ENCODE assay signal across 8 mouse cellular contexts in the genomic region with DNA sequence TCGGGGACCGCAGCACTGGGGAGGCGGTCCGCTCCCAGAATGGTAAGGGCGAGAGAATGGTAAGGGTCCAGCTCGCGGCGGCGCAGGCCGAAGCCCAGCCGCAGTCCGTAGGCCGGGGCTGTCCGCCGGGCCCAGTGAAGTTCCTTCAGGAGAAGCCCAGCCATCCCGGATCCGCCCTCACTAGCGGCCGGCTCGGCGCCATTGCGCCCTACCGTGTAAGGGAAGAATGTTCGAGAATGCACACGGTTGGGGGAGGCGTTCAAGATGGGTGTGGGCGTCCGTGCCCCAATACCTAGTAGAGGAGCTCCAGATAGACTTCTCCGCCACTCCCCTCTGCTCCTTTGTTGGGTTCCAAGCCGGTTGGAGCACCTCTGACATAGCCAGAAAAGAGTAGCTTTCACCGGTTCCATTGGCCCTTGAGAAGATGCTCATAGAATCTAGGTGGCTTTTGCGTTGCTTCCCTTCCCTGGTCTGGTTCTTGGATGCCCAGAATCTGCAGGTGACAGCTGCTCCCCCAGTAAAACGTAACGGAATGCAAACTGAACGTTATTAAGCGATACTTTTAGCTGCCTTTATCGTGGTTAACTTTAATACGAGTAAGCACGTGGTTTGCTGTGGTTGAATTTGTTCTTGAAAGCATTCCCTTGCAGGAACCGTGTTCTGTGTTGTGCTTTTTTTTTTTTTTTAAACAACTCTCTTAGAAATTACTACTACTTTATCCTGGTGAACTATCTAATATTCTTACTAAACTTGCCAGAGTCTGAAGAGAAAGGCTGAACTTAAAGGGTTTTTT. TPM values are rescaled to one million over a fixed set of nuclear protein-coding genes. Genes with fewer than 3 reads are reported as not detected.
DNase-seq lines count a peak whose midpoint lies in the region; ATAC-seq and TF ChIP-seq lines count a peak whose summit lies in the region.

No protein-coding gene starts in this region.

- in situ Hi-C loops in ES-E14 (cut with MboI; ENCODE audit: low sequenced_read_pairs in 2 of 2, unreplicated experiment in 2 of 2) = no loop called here

- peaks cover 14% of the 10 kb centered on the region for H3K4me1 ChIP-seq in kidney, embryonic 15.5 days
- peaks cover 2% of the 10 kb centered on the region in 2 experiments; a peak in 1 of 4 replicates for H3K4me1 ChIP-seq in ES-E14 (ENCODE audit: control insufficient read depth in 2 of 2, insufficient read depth in 2 of 2, low read length in 2 of 2, poor library complexity in 1 of 2)
- H3K4me1 ChIP-seq in hindbrain, embryonic 12.5 days = peaks cover 11% of the 10 kb centered on the region
- H3K4me1 ChIP-seq in liver, embryonic 15.5 days (replicated peaks) = peaks cover 25% of the 10 kb centered on the region
- H3K4me1 ChIP-seq in neural tube, embryonic 14.5 days (ENCODE audit: control insufficient read depth, insufficient read depth, low read length) = peaks cover 12% of the 10 kb centered on the region; the same call in 1 of the 2 replicates

- peak overlapping the region; percentile 99 for H3K4me3 ChIP-seq in kidney, embryonic 15.5 days (replicated peaks)
- peak overlapping the region; percentile 85 to 90 for H3K4me3 ChIP-seq in ES-E14 (ENCODE audit: insufficient read depth in 1 of 2, low read depth in 1 of 2, low read length in 2 of 2, poor library complexity in 1 of 2, severe bottlenecking in 1 of 2)
- H3K4me3 ChIP-seq in hindbrain, embryonic 12.5 days = peak overlapping the region; percentile 79
- H3K4me3 ChIP-seq in liver, embryonic 15.5 days (replicated peaks) = peak overlapping the region; percentile 98
- peak overlapping the region; percentile 95 for H3K4me3 ChIP-seq in neural tube, embryonic 14.5 days (ENCODE audit: low read depth, low read length)

- peak overlapping the region; percentile 67 for H3K4me2 ChIP-seq in kidney, embryonic 15.5 days
- H3K4me2 ChIP-seq in hindbrain, embryonic 12.5 days (replicated peaks) = peak overlapping the region; percentile 91
- H3K4me2 ChIP-seq in liver, embryonic 15.5 days = peak overlapping the region; percentile 76
- peak overlapping the region; percentile 64 for H3K4me2 ChIP-seq in neural tube, embryonic 14.5 days (ENCODE audit: low read depth, low read length)

- peak; percentile 63 for ATAC-seq in kidney, embryonic 15.5 days (replicated peaks; ENCODE audit: low FRiP score)
- peak; percentile 26 for ATAC-seq in common myeloid progenitor, adult 5-6 weeks (replicated peaks; ENCODE audit: low read depth, poor library complexity, severe bottlenecking)
- peak; percentile 77 for ATAC-seq in hindbrain, embryonic 12.5 days (ENCODE audit: low FRiP score)
- peak; percentile 65 for ATAC-seq in liver, embryonic 15.5 days (ENCODE audit: insufficient read depth)
- ATAC-seq in neural tube, embryonic 14.5 days (ENCODE audit: low read depth) = peak; percentile 42

- DNase-seq in kidney, adult 8-10 months = no peak
- DNase-seq in ES-E14 (ENCODE audit: low read depth, low spot score) = peak; percentile 45
- DNase-seq in cerebellum, adult 11 months = no peak

- no peaks in the 10 kb centered on the region for H3K27me3 ChIP-seq in kidney, embryonic 15.5 days
- no peaks in the 10 kb centered on the region for H3K27me3 ChIP-seq in hindbrain, embryonic 12.5 days
- H3K27me3 ChIP-seq in liver, embryonic 15.5 days = no peaks in the 10 kb centered on the region
- H3K27me3 ChIP-seq in neural tube, embryonic 14.5 days (ENCODE audit: control insufficient read depth, insufficient read depth, low read length) = no peaks in the 10 kb centered on the region

- whole genome bisulfite sequencing in kidney, embryonic 15.5 days = under 1% methylated on average over 40 of the region's 40 CpGs
- WGBS in hindbrain, embryonic 12.5 days = 1% methylated on average over 40 of the region's 40 CpGs
- under 1% methylated on average over 40 of the region's 40 CpGs for WGBS in liver, embryonic 15.5 days (ENCODE audit: insufficient replicate concordance)
- WGBS in neural tube, embryonic 14.5 days = 1% methylated on average over 40 of the region's 40 CpGs

- H3K27ac ChIP-seq in kidney, embryonic 15.5 days = peak overlapping the region; percentile 94
- peak overlapping the region; percentile 85 for H3K27ac ChIP-seq in ES-E14 (ENCODE audit: insufficient read depth, low read depth, low read length, poor library complexity, severe bottlenecking)
- H3K27ac ChIP-seq in hindbrain, embryonic 12.5 days = peak overlapping the region; percentile 90
- H3K27ac ChIP-seq in liver, embryonic 15.5 days (replicated peaks) = peak overlapping the region; percentile 93
- H3K27ac ChIP-seq in neural tube, embryonic 14.5 days (ENCODE audit: low read depth, low read length) = peak overlapping the region; percentile 88

- H3K9me3 ChIP-seq in kidney, embryonic 15.5 days (replicated peaks) = no peaks in the 10 kb centered on the region
- H3K9me3 ChIP-seq in ES-E14 (ENCODE audit: control insufficient read depth, insufficient read depth, low read depth, low read length) = no peaks in the 10 kb centered on the region
- no peaks in the 10 kb centered on the region for H3K9me3 ChIP-seq in hindbrain, embryonic 12.5 days (replicated peaks)
- no peaks in the 10 kb centered on the region for H3K9me3 ChIP-seq in liver, embryonic 15.5 days (replicated peaks)
- no peaks in the 10 kb centered on the region for H3K9me3 ChIP-seq in neural tube, embryonic 14.5 days (ENCODE audit: control insufficient read depth, low read length)

- H3K36me3 ChIP-seq in kidney, embryonic 15.5 days = peaks cover 62% of the 10 kb centered on the region
- peaks cover 38% of the 10 kb centered on the region for H3K36me3 ChIP-seq in ES-E14 (ENCODE audit: control insufficient read depth, insufficient read depth, low read length, poor library complexity, severe bottlenecking)
- peaks cover 51% of the 10 kb centered on the region for H3K36me3 ChIP-seq in hindbrain, embryonic 12.5 days
- peaks cover 62% of the 10 kb centered on the region for H3K36me3 ChIP-seq in liver, embryonic 15.5 days (replicated peaks)
- H3K36me3 ChIP-seq in neural tube, embryonic 14.5 days (ENCODE audit: control insufficient read depth, insufficient read depth, low read length) = peaks cover 42% of the 10 kb centered on the region

- H3K9ac ChIP-seq in kidney, embryonic 15.5 days = peak overlapping the region; percentile 98
- H3K9ac ChIP-seq in ES-E14 (ENCODE audit: insufficient read depth, low read depth, low read length, poor library complexity, severe bottlenecking) = peak overlapping the region; percentile 96
- H3K9ac ChIP-seq in hindbrain, embryonic 12.5 days = peak overlapping the region; percentile 96
- peak overlapping the region; percentile 97 for H3K9ac ChIP-seq in liver, embryonic 15.5 days
- H3K9ac ChIP-seq in neural tube, embryonic 14.5 days (replicated peaks; ENCODE audit: low read depth, low read length) = peak overlapping the region; percentile 96

TF ChIP-seq in ES-E14, 5 proteins besides CTCF, POLR2A, EP300 and RAD21:
- no peak for TF ChIP-seq HCFC1 (IDR thresholded peaks at IDR 0.05; ENCODE audit: borderline replicate concordance, insufficient read depth, low read length)
- TF ChIP-seq ZC3H11A (IDR thresholded peaks at IDR 0.05; ENCODE audit: borderline replicate concordance, low read depth, low read length) = no peak
- no peak for TF ChIP-seq ZNF384 (IDR thresholded peaks at IDR 0.05; ENCODE audit: low read depth, low read length)
- no peak for TF ChIP-seq CHD2 (IDR thresholded peaks at IDR 0.05; ENCODE audit: low read depth, low read length)
- TF ChIP-seq MAFK (IDR thresholded peaks at IDR 0.05; ENCODE audit: insufficient read depth, low read depth, low read length) = no peak
TF ChIP-seq in ES-E14: peak in this region for 0.

RNA-seq across cellular contexts. Expression of a gene that starts 0.6 kb away (rescaled TPM):
- polyA plus RNA-seq in kidney, embryonic 15.5 days (2015; fragmentation: Nextera tagmentation; extraction: Ambion mirVana) = 162 and 182 TPM in 2 replicates
- 119 and 147 TPM in 2 replicates for total RNA-seq in ES-E14 (2012; rRNA removed)
- 205 and 229 TPM in 2 replicates for total RNA-seq in common myeloid progenitor, adult 5-6 weeks (2017)
- polyA plus RNA-seq in hindbrain, embryonic 12.5 days (2016; fragmentation: Nextera tagmentation; extraction: Ambion mirVana) = 136 and 148 TPM in 2 replicates
- polyA plus RNA-seq in liver, embryonic 15.5 days (2015; fragmentation: Nextera tagmentation; extraction: Ambion mirVana) = 86.0 and 95.2 TPM in 2 replicates
- polyA plus RNA-seq in neural tube, embryonic 14.5 days (2014; fragmentation: Nextera tagmentation; extraction: Ambion mirVana) = 128 and 133 TPM in 2 replicates

RNA-seq across cellular contexts. Expression of a gene that starts 1.3 kb away (rescaled TPM):
- polyA plus RNA-seq in kidney, embryonic 15.5 days (2015; fragmentation: Nextera tagmentation; extraction: Ambion mirVana) = 424 and 439 TPM in 2 replicates
- total RNA-seq in ES-E14 (2012; rRNA removed) = 414 and 519 TPM in 2 replicates
- total RNA-seq in common myeloid progenitor, adult 5-6 weeks (2017) = 929 and 961 TPM in 2 replicates
- 432 and 477 TPM in 2 replicates for polyA plus RNA-seq in hindbrain, embryonic 12.5 days (2016; fragmentation: Nextera tagmentation; extraction: Ambion mirVana)
- 185 and 211 TPM in 2 replicates for polyA plus RNA-seq in liver, embryonic 15.5 days (2015; fragmentation: Nextera tagmentation; extraction: Ambion mirVana)
- polyA plus RNA-seq in neural tube, embryonic 14.5 days (2014; fragmentation: Nextera tagmentation; extraction: Ambion mirVana) = 375 and 416 TPM in 2 replicates

RNA-seq across cellular contexts. Expression of a gene that starts 6.8 kb away (rescaled TPM):
- 1.5 and 2.5 TPM in 2 replicates for polyA plus RNA-seq in kidney, embryonic 15.5 days (2015; fragmentation: Nextera tagmentation; extraction: Ambion mirVana)
- total RNA-seq in ES-E14 (2012; rRNA removed) = 18.7 and 35.5 TPM in 2 replicates
- total RNA-seq in common myeloid progenitor, adult 5-6 weeks (2017) = not detected in 2 replicates
- polyA plus RNA-seq in hindbrain, embryonic 12.5 days (2016; fragmentation: Nextera tagmentation; extraction: Ambion mirVana) = 1.5 TPM in 2 replicates
- 0.40 and 0.45 TPM in 2 replicates for polyA plus RNA-seq in liver, embryonic 15.5 days (2015; fragmentation: Nextera tagmentation; extraction: Ambion mirVana)
- polyA plus RNA-seq in neural tube, embryonic 14.5 days (2014; fragmentation: Nextera tagmentation; extraction: Ambion mirVana) = 1.6 and 2.0 TPM in 2 replicates

RNA-seq across cellular contexts. Expression of a gene that starts 23.6 kb away (rescaled TPM):
- 2.2 and 3.4 TPM in 2 replicates for polyA plus RNA-seq in kidney, embryonic 15.5 days (2015; fragmentation: Nextera tagmentation; extraction: Ambion mirVana)
- total RNA-seq in ES-E14 (2012; rRNA removed) = 6.4 and 9.1 TPM in 2 replicates
- total RNA-seq in common myeloid progenitor, adult 5-6 weeks (2017) = 0.27 and 0.29 TPM in 2 replicates
- 1.1 and 1.3 TPM in 2 replicates for polyA plus RNA-seq in hindbrain, embryonic 12.5 days (2016; fragmentation: Nextera tagmentation; extraction: Ambion mirVana)
- 10.0 and 13.2 TPM in 2 replicates for polyA plus RNA-seq in liver, embryonic 15.5 days (2015; fragmentation: Nextera tagmentation; extraction: Ambion mirVana)
- polyA plus RNA-seq in neural tube, embryonic 14.5 days (2014; fragmentation: Nextera tagmentation; extraction: Ambion mirVana) = 1.3 and 1.4 TPM in 2 replicates

RNA-seq across cellular contexts. Expression of a gene that starts 41.0 kb away (rescaled TPM):
- not detected in 2 replicates for polyA plus RNA-seq in kidney, embryonic 15.5 days (2015; fragmentation: Nextera tagmentation; extraction: Ambion mirVana)
- not detected in 2 replicates for total RNA-seq in ES-E14 (2012; rRNA removed)
- total RNA-seq in common myeloid progenitor, adult 5-6 weeks (2017) = not detected in 2 replicates
- polyA plus RNA-seq in hindbrain, embryonic 12.5 days (2016; fragmentation: Nextera tagmentation; extraction: Ambion mirVana) = 0.12 TPM in 1 of 2 replicates, not detected in the other
- not detected in 2 replicates for polyA plus RNA-seq in liver, embryonic 15.5 days (2015; fragmentation: Nextera tagmentation; extraction: Ambion mirVana)
- polyA plus RNA-seq in neural tube, embryonic 14.5 days (2014; fragmentation: Nextera tagmentation; extraction: Ambion mirVana) = not detected in 2 replicates

Comparison
In these comparisons a context has a peak if more than half of its experiments do, and no peak if none do; other contexts are left out.
1. ATAC-seq: peak in every context shown above with its lines; median percentile 77 in hindbrain, embryonic 12.5 days; 65 in liver, embryonic 15.5 days; 63 in kidney, embryonic 15.5 days; 42 in neural tube, embryonic 14.5 days; 26 in common myeloid progenitor, adult 5-6 weeks.